Comparison of ENCODE assay signal across 8 mouse cellular contexts in genomic region chr5:99630087-99630486, GRCm38 (mm10).
DNase-seq lines count a peak whose midpoint lies in the region; ATAC-seq and TF ChIP-seq lines count a peak whose summit lies in the region.

No protein-coding gene starts in this region.

- H3K36me3 ChIP-seq in kidney, adult 2 months (ENCODE audit: control insufficient read depth, insufficient read depth, low read length) = no peaks in the 10 kb centered on the region
- H3K36me3 ChIP-seq in MEL (ENCODE audit: control insufficient read depth in 1 of 2, insufficient read depth in 2 of 2, low read length in 2 of 2) = no peaks in the 10 kb centered on the region
- no peaks in the 10 kb centered on the region for H3K36me3 ChIP-seq in liver, postnatal 0 days (replicated peaks; ENCODE audit: insufficient read depth, low read length)
- no peaks in the 10 kb centered on the region for H3K36me3 ChIP-seq in forebrain, embryonic 16.5 days (ENCODE audit: control insufficient read depth, insufficient read depth)

- no peak for ATAC-seq in liver, postnatal 0 days
- ATAC-seq in forebrain, embryonic 16.5 days = no peak

- H3K4me1 ChIP-seq in kidney, adult 2 months (ENCODE audit: control insufficient read depth, insufficient read depth, low read length) = no peaks in the 10 kb centered on the region
- H3K4me1 ChIP-seq in MEL (ENCODE audit: control insufficient read depth in 1 of 2, insufficient read depth in 2 of 2, low read length in 2 of 2) = no peaks in the 10 kb centered on the region
- peaks cover 14% of the 10 kb centered on the region for H3K4me1 ChIP-seq in liver, postnatal 0 days (ENCODE audit: insufficient read depth)
- H3K4me1 ChIP-seq in forebrain, embryonic 16.5 days (replicated peaks; ENCODE audit: control insufficient read depth, insufficient read depth, low read length) = no peaks in the 10 kb centered on the region

- WGBS in kidney, adult 2 months = 82% methylated on average over 7 of the region's 7 CpGs
- 64% methylated on average over 7 of the region's 7 CpGs for WGBS in liver, postnatal 0 days (ENCODE audit: insufficient replicate concordance)
- 83% methylated on average over 7 of the region's 7 CpGs for WGBS in forebrain, embryonic 16.5 days

- no peaks in the 10 kb centered on the region for H3K9me3 ChIP-seq in MEL (replicated peaks; ENCODE audit: insufficient read depth, low read length)
- H3K9me3 ChIP-seq in liver, postnatal 0 days (ENCODE audit: low read length) = no peaks in the 10 kb centered on the region
- no peaks in the 10 kb centered on the region for H3K9me3 ChIP-seq in forebrain, embryonic 16.5 days (ENCODE audit: control insufficient read depth, low read length)

- no peak for TF ChIP-seq EP300 in MEL (IDR thresholded peaks at IDR 0.05; ENCODE audit: low read depth in 1 of 2, low read length in 2 of 2)
- TF ChIP-seq EP300 in liver, postnatal 0 days (IDR thresholded peaks at IDR 0.05; ENCODE audit: low read depth) = no peak

- DNase-seq in kidney, adult 2 months = peak; percentile 17
- no peak for DNase-seq in kidney, adult 11 months
- no peak for DNase-seq in MEL (ENCODE audit: low read depth, low spot score)
- no peak for DNase-seq in brain, embryonic 14.5 days (ENCODE audit: low read depth)
- DNase-seq in liver, postnatal 0 days = peak; percentile 53
- DNase-seq in testis, postnatal 10 days (ENCODE audit: low spot score) = peak; percentile 61
- no peak for DNase-seq in neural tube, embryonic 10.5 days (ENCODE audit: extremely low spot score, low spot score)

- TF ChIP-seq CTCF in kidney, adult 2 months (conservative IDR thresholded peaks at IDR 0.05; ENCODE audit: insufficient read depth, insufficient read length, low read depth, low read length) = peak; percentile 55
- peak in 2 of 3 experiments; percentile 4 to 17; a peak in 2 of 6 replicates for TF ChIP-seq CTCF in MEL (IDR thresholded peaks at IDR 0.05 in 2 of 3, conservative IDR thresholded peaks at IDR 0.05 in 1 of 3; ENCODE audit: control insufficient read depth in 1 of 3, insufficient read depth in 1 of 3, low read depth in 2 of 3, low read length in 3 of 3, poor library complexity in 1 of 3, severe bottlenecking in 1 of 3)
- peak; percentile 19; the same call in 1 of the 2 replicates for TF ChIP-seq CTCF in brain, embryonic 14.5 days (IDR thresholded peaks at IDR 0.05; ENCODE audit: borderline replicate concordance, extremely low read depth, insufficient read depth, insufficient read length)
- TF ChIP-seq CTCF in liver, postnatal 0 days (IDR thresholded peaks at IDR 0.05; ENCODE audit: low read depth) = peak; percentile 70

- TF ChIP-seq RAD21 in MEL (IDR thresholded peaks at IDR 0.05; ENCODE audit: low read depth, low read length) = no peak

- TF ChIP-seq POLR2A in kidney, adult 2 months (IDR thresholded peaks at IDR 0.05; ENCODE audit: low read depth, low read length) = no peak
- no peak for TF ChIP-seq POLR2A in MEL (IDR thresholded peaks at IDR 0.05; ENCODE audit: control insufficient read depth in 1 of 2, insufficient read depth in 1 of 2, low read depth in 1 of 2, low read length in 2 of 2, poor library complexity in 1 of 2)
- TF ChIP-seq POLR2A in brain, embryonic 14.5 days (IDR thresholded peaks at IDR 0.05; ENCODE audit: borderline replicate concordance, extremely low read depth, insufficient read depth, insufficient read length, poor library complexity, severe bottlenecking) = no peak

- no peaks in the 10 kb centered on the region for H3K27me3 ChIP-seq in kidney, adult 2 months (replicated peaks; ENCODE audit: control insufficient read depth, insufficient read depth, low read length)
- no peaks in the 10 kb centered on the region for H3K27me3 ChIP-seq in MEL (ENCODE audit: control insufficient read depth in 1 of 2, insufficient read depth in 2 of 2, low read length in 2 of 2)
- no peaks in the 10 kb centered on the region for H3K27me3 ChIP-seq in liver, postnatal 0 days (ENCODE audit: insufficient read depth, low read length)
- H3K27me3 ChIP-seq in forebrain, embryonic 16.5 days (replicated peaks; ENCODE audit: control insufficient read depth, insufficient read depth, low read length) = no peaks in the 10 kb centered on the region

- no peak overlapping the region for H3K27ac ChIP-seq in kidney, adult 2 months (ENCODE audit: insufficient read depth, low read depth, low read length)
- H3K27ac ChIP-seq in MEL (ENCODE audit: control insufficient read depth, low read depth, low read length) = no peak overlapping the region
- no peak overlapping the region for H3K27ac ChIP-seq in liver, postnatal 0 days (ENCODE audit: low read depth)
- no peak overlapping the region for H3K27ac ChIP-seq in forebrain, embryonic 16.5 days (ENCODE audit: low read length)

- no peak overlapping the region for H3K4me2 ChIP-seq in liver, postnatal 0 days (ENCODE audit: low read depth, low read length)
- H3K4me2 ChIP-seq in forebrain, embryonic 16.5 days (ENCODE audit: low read length) = no peak overlapping the region

- H3K9ac ChIP-seq in MEL (ENCODE audit: control insufficient read depth, low read depth, low read length, poor library complexity, severe bottlenecking) = no peak overlapping the region
- H3K9ac ChIP-seq in liver, postnatal 0 days (replicated peaks) = no peak overlapping the region
- no peak overlapping the region for H3K9ac ChIP-seq in forebrain, embryonic 16.5 days (replicated peaks; ENCODE audit: low read depth, low read length)

- no peak overlapping the region for H3K4me3 ChIP-seq in kidney, adult 2 months (ENCODE audit: insufficient read depth, low read depth, low read length)
- H3K4me3 ChIP-seq in MEL (ENCODE audit: control insufficient read depth in 1 of 2, insufficient read depth in 1 of 2, low read depth in 2 of 2, low read length in 2 of 2) = no peak overlapping the region
- H3K4me3 ChIP-seq in liver, postnatal 0 days (ENCODE audit: low read depth, low read length) = no peak overlapping the region
- no peak overlapping the region for H3K4me3 ChIP-seq in forebrain, embryonic 16.5 days (replicated peaks; ENCODE audit: low read length)

- H3K79me2 ChIP-seq in MEL (ENCODE audit: control insufficient read depth, insufficient read depth, low read length, poor library complexity) = no peaks in the 10 kb centered on the region

TF ChIP-seq in MEL, 35 proteins besides CTCF, POLR2A, EP300 and RAD21:
- TF ChIP-seq CHD2 (IDR thresholded peaks at IDR 0.05; ENCODE audit: low read length) (no peak), POLR2AphosphoS2 (IDR thresholded peaks at IDR 0.05; ENCODE audit: low read length) (no peak), CHD1 (IDR thresholded peaks at IDR 0.05; ENCODE audit: low read depth, low read length) (no peak), MAX (IDR thresholded peaks at IDR 0.05; ENCODE audit: low read length) (no peak), UBTF (IDR thresholded peaks at IDR 0.05; ENCODE audit: borderline replicate concordance, insufficient read depth, low read depth, low read length) (no peak), HCFC1 (IDR thresholded peaks at IDR 0.05; ENCODE audit: low read depth, low read length) (no peak), E2F4 (IDR thresholded peaks at IDR 0.05; ENCODE audit: borderline replicate concordance, low read depth, low read length) (no peak), ETS1 (IDR thresholded peaks at IDR 0.05; ENCODE audit: low read depth, low read length) (no peak), GATA1 (IDR thresholded peaks at IDR 0.05; ENCODE audit: low read depth, low read length) (no peak), SIN3A (IDR thresholded peaks at IDR 0.05; ENCODE audit: low read length) (no peak)

Comparison
In these comparisons a context has a peak if more than half of its experiments do, and no peak if none do; other contexts are left out.
1. DNase-seq: peak in kidney, adult 2 months (single experiment), liver, postnatal 0 days (single experiment) and testis, postnatal 10 days (single experiment); none in kidney, adult 11 months (single experiment), MEL (single experiment), brain, embryonic 14.5 days (single experiment) and neural tube, embryonic 10.5 days (single experiment).
2. CTCF ChIP-seq: peak in every context shown above with its lines; median percentile 70 in liver, postnatal 0 days; 55 in kidney, adult 2 months; 19 in brain, embryonic 14.5 days; 10 in MEL.